Mouse (Mus musculus) heart, embryonic 15.5 days (tissue): Measurements from ENCODE around the gene Csf1. TPM values are rescaled to one million over a fixed set of nuclear protein-coding genes. Genes with fewer than 3 reads are reported as not detected.

Source experiments
- ATAC-seq: fragments of 200-750 bp; cut with Nextera tagmentation; replicated peaks from 2 replicates; pipeline ENCODE4 v1.8.0; 2017; ENCODE audit warnings: low read depth, moderate TSS enrichment; ENCODE audit not compliant: insufficient number of reproducible peaks, insufficient read depth, low FRiP score
- H3K27ac ChIP-seq: fragments of 300-500 bp; sonication (generic); 2 replicates; pipeline ENCODE4 v1.5.1; 2015; ENCODE audit warnings: mild to moderate bottlenecking, inconsistent platforms
- H3K27me3 ChIP-seq: fragments of 300-500 bp; sonication (generic); 2 replicates; pipeline ENCODE4 v1.6.1; 2015; ENCODE audit warnings: inconsistent platforms
- H3K36me3 ChIP-seq: fragments of 300-500 bp; sonication (generic); 2 replicates; pipeline ENCODE4 v1.6.1; 2015; ENCODE audit warnings: mild to moderate bottlenecking, inconsistent platforms
- H3K4me1 ChIP-seq: fragments of 300-500 bp; sonication (generic); replicated peaks from 2 replicates; pipeline ENCODE4 v1.6.1; 2015; ENCODE audit warnings: inconsistent platforms
- H3K4me2 ChIP-seq: fragments of 300-500 bp; sonication (generic); 2 replicates; pipeline ENCODE4 v1.6.1; 2015; ENCODE audit warnings: inconsistent platforms, mild to moderate bottlenecking, moderate library complexity
- H3K4me3 ChIP-seq: fragments of 300-500 bp; sonication (generic); 2 replicates; pipeline ENCODE4 v1.5.1; 2015; ENCODE audit warnings: mild to moderate bottlenecking, inconsistent platforms
- H3K9ac ChIP-seq: fragments of 300-500 bp; sonication (generic); 2 replicates; pipeline ENCODE4 v1.6.1; 2015; ENCODE audit warnings: mild to moderate bottlenecking, inconsistent platforms
- H3K9me3 ChIP-seq: fragments of 300-500 bp; sonication (generic); replicated peaks from 2 replicates; pipeline ENCODE4 v1.6.1; 2016; ENCODE audit warnings: inconsistent platforms
- WGBS: fragments of 180-500 bp; shearing (Covaris S2); methylation state at CpG from one replicate; pipeline ENCODE4 v1.1.7; 2015; ENCODE audit warnings: mixed read lengths; 5-methylcytosine and 5-hydroxymethylcytosine counted together
- polyA plus RNA-seq: library from polyadenylated mRNA; unstranded; fragments of >200 nt; fragmentation: Nextera tagmentation; extraction: Ambion mirVana; gene quantifications from 2 replicates; pipeline ENCODE4 v1.2.1, GENCODE M21; 2015

Csf1 gene
- polyA plus RNA-seq, 1 experiment from 2014 or later = 8.0 TPM

- Histone ChIP-seq H3K36me3 (no peaks in the 10 kb centered on the region), H3K4me2 (no peak overlapping the region), H3K4me3 (no peak overlapping the region), H3K4me1 (peaks cover 5% of the 10 kb centered on the region; the same call in 1 of the 2 replicates), H3K27ac (no peak overlapping the region), H3K27me3 (no peaks in the 10 kb centered on the region), H3K9me3 (no peaks in the 10 kb centered on the region), H3K9ac (no peak overlapping the region)
- no peak for ATAC-seq
- 63% methylated on average over 2 of the region's 2 CpGs for WGBS
Observed at GRCm38 (mm10) chr3:107730236-107730635, 30.0 kb downstream of the Csf1 start.

GRCm38 (mm10) chr3:107728509-107728908 lies 31.8 kb downstream of the Csf1 start:
- 56% methylated on average over 1 of the region's 1 CpGs for WGBS
- Histone ChIP-seq H3K4me1 (no peaks in the 10 kb centered on the region; the same call in 1 of the 2 replicates), H3K27me3 (no peaks in the 10 kb centered on the region), H3K36me3 (no peaks in the 10 kb centered on the region), H3K4me3 (no peak overlapping the region), H3K9me3 (no peaks in the 10 kb centered on the region), H3K9ac (no peak overlapping the region), H3K27ac (no peak overlapping the region), H3K4me2 (no peak overlapping the region)
- ATAC-seq = no peak

GRCm38 (mm10) chr3:107715971-107716370 lies 44.3 kb downstream of the Csf1 start:
- H3K4me1 ChIP-seq = peaks cover 7% of the 10 kb centered on the region
- no peak overlapping the region for H3K9ac ChIP-seq
- H3K4me3 ChIP-seq = no peak overlapping the region
- no peaks in the 10 kb centered on the region for H3K36me3 ChIP-seq
- no peak overlapping the region for H3K27ac ChIP-seq
- H3K27me3 ChIP-seq = peaks cover 5% of the 10 kb centered on the region; the same call in 1 of the 2 replicates
- H3K4me2 ChIP-seq = no peak overlapping the region
- WGBS = 79% methylated on average over 1 of the region's 1 CpGs
- H3K9me3 ChIP-seq = no peaks in the 10 kb centered on the region
- ATAC-seq = no peak

- Histone ChIP-seq H3K4me1 (peaks cover 7% of the 10 kb centered on the region), H3K27me3 (peaks cover 5% of the 10 kb centered on the region; the same call in 1 of the 2 replicates), H3K9ac (no peak overlapping the region), H3K4me3 (no peak overlapping the region), H3K9me3 (no peaks in the 10 kb centered on the region), H3K36me3 (no peaks in the 10 kb centered on the region), H3K27ac (no peak overlapping the region), H3K4me2 (no peak overlapping the region)
- ATAC-seq = no peak
- 55% methylated on average over 5 of the region's 5 CpGs for WGBS
Observed at GRCm38 (mm10) chr3:107714276-107714933, 45.9 kb downstream of the Csf1 start.

GRCm38 (mm10) chr3:107712081-107712480 lies 48.2 kb downstream of the Csf1 start:
- peaks cover 6% of the 10 kb centered on the region for H3K4me1 ChIP-seq
- H3K9ac ChIP-seq = no peak overlapping the region
- H3K4me2 ChIP-seq = no peak overlapping the region
- H3K27ac ChIP-seq = no peak overlapping the region
- H3K9me3 ChIP-seq = no peaks in the 10 kb centered on the region
- no peak overlapping the region for H3K4me3 ChIP-seq
- ATAC-seq = no peak
- H3K36me3 ChIP-seq = no peaks in the 10 kb centered on the region
- peaks cover 3% of the 10 kb centered on the region; the same call in 1 of the 2 replicates for H3K27me3 ChIP-seq
- 43% methylated on average over 3 of the region's 3 CpGs for WGBS

GRCm38 (mm10) chr3:107709156-107709555 lies 51.1 kb downstream of the Csf1 start:
- Histone ChIP-seq H3K36me3 (no peaks in the 10 kb centered on the region), H3K9me3 (no peaks in the 10 kb centered on the region), H3K27me3 (peaks cover 1% of the 10 kb centered on the region; the same call in 1 of the 2 replicates), H3K9ac (no peak overlapping the region), H3K27ac (no peak overlapping the region), H3K4me2 (no peak overlapping the region), H3K4me1 (peaks cover 11% of the 10 kb centered on the region), H3K4me3 (no peak overlapping the region)
- WGBS = 64% methylated on average over 3 of the region's 3 CpGs
- no peak for ATAC-seq

- no peak overlapping the region for H3K9ac ChIP-seq
- H3K27ac ChIP-seq = no peak overlapping the region
- no peak overlapping the region for H3K4me3 ChIP-seq
- no peaks in the 10 kb centered on the region for H3K27me3 ChIP-seq
- ATAC-seq = no peak
- H3K36me3 ChIP-seq = no peaks in the 10 kb centered on the region
- H3K9me3 ChIP-seq = no peaks in the 10 kb centered on the region
- H3K4me1 ChIP-seq = peaks cover 15% of the 10 kb centered on the region
- WGBS = 57% methylated on average over 4 of the region's 4 CpGs
- no peak overlapping the region for H3K4me2 ChIP-seq
Observed at GRCm38 (mm10) chr3:107707239-107707638, 53.0 kb downstream of the Csf1 start.

- no peak overlapping the region for H3K4me3 ChIP-seq
- ATAC-seq = no peak
- no peaks in the 10 kb centered on the region for H3K36me3 ChIP-seq
- H3K9ac ChIP-seq = no peak overlapping the region
- H3K27me3 ChIP-seq = no peaks in the 10 kb centered on the region
- WGBS = 35% methylated on average over 2 of the region's 2 CpGs
- no peaks in the 10 kb centered on the region for H3K9me3 ChIP-seq
- H3K4me2 ChIP-seq = no peak overlapping the region
- H3K4me1 ChIP-seq = peaks cover 15% of the 10 kb centered on the region
- H3K27ac ChIP-seq = no peak overlapping the region
Observed at GRCm38 (mm10) chr3:107706164-107706563, 54.1 kb downstream of the Csf1 start.

GRCm38 (mm10) chr3:107704371-107704705 lies 55.9 kb downstream of the Csf1 start:
- no peak; the same call in 1 of the 2 replicates for ATAC-seq
- 50% methylated on average over 1 of the region's 1 CpGs for WGBS
- Histone ChIP-seq H3K4me1 (peaks cover 15% of the 10 kb centered on the region), H3K27ac (peak overlapping the region; percentile 64), H3K27me3 (no peaks in the 10 kb centered on the region), H3K36me3 (no peaks in the 10 kb centered on the region), H3K9me3 (no peaks in the 10 kb centered on the region), H3K4me3 (no peak overlapping the region), H3K9ac (no peak overlapping the region), H3K4me2 (no peak overlapping the region)

- WGBS = 82% methylated on average over 7 of the region's 7 CpGs
- no peaks in the 10 kb centered on the region for H3K9me3 ChIP-seq
- peaks cover 15% of the 10 kb centered on the region for H3K4me1 ChIP-seq
- H3K27me3 ChIP-seq = no peaks in the 10 kb centered on the region
- no peak overlapping the region for H3K9ac ChIP-seq
- H3K4me2 ChIP-seq = no peak overlapping the region
- H3K27ac ChIP-seq = peak overlapping the region; percentile 64
- no peak overlapping the region for H3K4me3 ChIP-seq
- ATAC-seq = no peak
- H3K36me3 ChIP-seq = no peaks in the 10 kb centered on the region
Observed at GRCm38 (mm10) chr3:107703675-107704370, 56.4 kb downstream of the Csf1 start.

- Histone ChIP-seq H3K36me3 (no peaks in the 10 kb centered on the region), H3K4me3 (no peak overlapping the region), H3K27ac (no peak overlapping the region), H3K9me3 (no peaks in the 10 kb centered on the region), H3K27me3 (no peaks in the 10 kb centered on the region), H3K9ac (no peak overlapping the region), H3K4me2 (no peak overlapping the region), H3K4me1 (peaks cover 15% of the 10 kb centered on the region)
- 83% methylated on average over 1 of the region's 1 CpGs for WGBS
- ATAC-seq = no peak
Observed at GRCm38 (mm10) chr3:107701767-107702394, 58.4 kb downstream of the Csf1 start.
